Mouse (Mus musculus): ENCODE data around the gene Fchsd2. TPM values are rescaled to one million over a fixed set of nuclear protein-coding genes. Genes with fewer than 3 reads are reported as not detected.
A peak's percentile ranks its signal among the peaks of the same experiment; 100 is the strongest.

Gene Fchsd2
- polyA plus RNA-seq, 1 experiment from 2014 or later: 43.9 TPM

GRCm38 (mm10) chr7:101287820-101288219 is 195.2 kb downstream of the Fchsd2 start:
- 89% methylated on average over 2 of the region's 2 CpGs for WGBS (ENCODE audit: missing documents)
- Histone ChIP-seq H3K79me2 (ENCODE audit: inconsistent target) (no peaks in the 10 kb centered on the region), H3K4me3 (ENCODE audit: inconsistent target) (no peak overlapping the region), H3K27ac (no peak overlapping the region), H3K36me3 (ENCODE audit: inconsistent target) (peaks cover 25% of the 10 kb centered on the region; the same call in 1 of the 2 replicates)

GRCm38 (mm10) chr7:101288436-101288835 is 195.8 kb downstream of the Fchsd2 start:
- 76% methylated on average over 4 of the region's 4 CpGs for WGBS (ENCODE audit: missing documents)
- no peak overlapping the region for H3K4me3 ChIP-seq (ENCODE audit: inconsistent target)
- peaks cover 20% of the 10 kb centered on the region; the same call in 1 of the 2 replicates for H3K36me3 ChIP-seq (ENCODE audit: inconsistent target)
- H3K79me2 ChIP-seq (ENCODE audit: inconsistent target): no peaks in the 10 kb centered on the region
- H3K27ac ChIP-seq: no peak overlapping the region

DNA sequence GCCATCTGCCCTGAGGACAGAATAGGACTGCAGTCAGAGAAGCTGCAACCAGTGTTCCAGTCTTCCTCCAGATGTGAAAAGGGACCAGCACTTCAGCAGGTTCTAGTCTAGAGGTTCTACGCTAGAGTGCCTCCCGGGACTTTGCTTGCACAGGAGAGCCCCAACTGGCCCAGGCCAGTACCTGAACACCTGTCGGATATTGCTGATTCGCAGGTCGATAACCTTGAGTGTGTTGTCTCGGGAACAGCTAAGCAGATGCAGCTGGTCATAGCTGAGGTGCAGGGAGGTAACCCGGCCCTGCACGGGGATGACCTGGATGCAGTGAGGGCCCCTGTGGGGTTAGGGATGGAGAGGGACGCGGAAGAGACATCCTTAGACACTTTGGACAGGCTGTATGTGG is 197.7 kb downstream of the Fchsd2 start:
- peaks cover 18% of the 10 kb centered on the region; the same call in 1 of the 2 replicates for H3K36me3 ChIP-seq (ENCODE audit: inconsistent target)
- H3K4me3 ChIP-seq (ENCODE audit: inconsistent target): no peak overlapping the region
- H3K27ac ChIP-seq: no peak overlapping the region
- no peaks in the 10 kb centered on the region for H3K79me2 ChIP-seq (ENCODE audit: inconsistent target)
- 91% methylated on average over 10 of the region's 10 CpGs for whole genome bisulfite sequencing (ENCODE audit: missing documents)

GRCm38 (mm10) chr7:101291211-101291610 is 198.5 kb downstream of the Fchsd2 start:
- peaks cover 23% of the 10 kb centered on the region; the same call in 1 of the 2 replicates for H3K36me3 ChIP-seq (ENCODE audit: inconsistent target)
- H3K4me3 ChIP-seq (ENCODE audit: inconsistent target): no peak overlapping the region
- no peak overlapping the region for H3K27ac ChIP-seq
- no peaks in the 10 kb centered on the region for H3K79me2 ChIP-seq (ENCODE audit: inconsistent target)
- WGBS (ENCODE audit: missing documents): 93% methylated on average over 5 of the region's 5 CpGs

- 94% methylated on average over 5 of the region's 8 CpGs for WGBS (ENCODE audit: missing documents)
- H3K79me2 ChIP-seq (ENCODE audit: inconsistent target): no peaks in the 10 kb centered on the region
- H3K27ac ChIP-seq: no peak overlapping the region
- no peak overlapping the region for H3K4me3 ChIP-seq (ENCODE audit: inconsistent target)
- H3K36me3 ChIP-seq (ENCODE audit: inconsistent target): peaks cover 23% of the 10 kb centered on the region; the same call in 1 of the 2 replicates
Observed at GRCm38 (mm10) chr7:101291641-101292040, 199.0 kb downstream of the Fchsd2 start.

- no peak overlapping the region for H3K27ac ChIP-seq
- H3K36me3 ChIP-seq (ENCODE audit: inconsistent target): peaks cover 23% of the 10 kb centered on the region; the same call in 1 of the 2 replicates
- H3K79me2 ChIP-seq (ENCODE audit: inconsistent target): no peaks in the 10 kb centered on the region
- WGBS (ENCODE audit: missing documents): 86% methylated on average over 1 of the region's 4 CpGs
- H3K4me3 ChIP-seq (ENCODE audit: inconsistent target): no peak overlapping the region
Observed at GRCm38 (mm10) chr7:101292086-101292485, 199.4 kb downstream of the Fchsd2 start.

- WGBS (ENCODE audit: missing documents): 91% methylated on average over 1 of the region's 1 CpGs
Observed at GRCm38 (mm10) chr7:101292696-101293095, 200.0 kb downstream of the Fchsd2 start.

DNA sequence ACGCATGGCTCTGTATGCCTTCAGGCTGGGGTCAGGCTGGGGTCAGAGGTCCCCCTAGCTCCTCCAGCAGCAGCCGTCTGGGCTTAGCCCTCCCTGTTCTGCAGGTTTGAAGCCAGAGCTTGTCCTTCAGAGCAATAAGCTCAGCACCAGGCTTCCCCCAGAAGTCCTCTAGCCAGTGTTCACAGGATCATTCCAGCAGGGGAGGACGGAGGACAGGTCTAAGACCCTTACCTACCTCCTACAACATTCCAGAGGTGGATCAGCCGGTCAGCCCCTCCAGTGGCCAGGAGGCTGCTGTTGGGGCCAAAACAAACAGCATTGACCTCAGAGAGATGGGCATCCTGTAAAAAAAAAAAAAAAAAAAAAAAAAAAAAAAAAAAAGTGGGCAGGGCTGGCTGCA is 200.5 kb downstream of the Fchsd2 start:
- H3K27ac ChIP-seq: no peak overlapping the region
- H3K79me2 ChIP-seq (ENCODE audit: inconsistent target): no peaks in the 10 kb centered on the region
- no peak overlapping the region for H3K4me3 ChIP-seq (ENCODE audit: inconsistent target)
- 97% methylated on average over 4 of the region's 4 CpGs for WGBS (ENCODE audit: missing documents)
- peaks cover 19% of the 10 kb centered on the region; the same call in 1 of the 2 replicates for H3K36me3 ChIP-seq (ENCODE audit: inconsistent target)

More at GRCm38 (mm10) chr7:101292696-101293095, 200.0 kb downstream of the Fchsd2 start:
- Histone ChIP-seq H3K79me2 (ENCODE audit: inconsistent target) (no peaks in the 10 kb centered on the region), H3K36me3 (ENCODE audit: inconsistent target) (peaks cover 21% of the 10 kb centered on the region; the same call in 1 of the 2 replicates), H3K4me3 (ENCODE audit: inconsistent target) (no peak overlapping the region), H3K27ac (no peak overlapping the region)

GRCm38 (mm10) chr7:101293611-101294010 is 200.9 kb downstream of the Fchsd2 start:
- Histone ChIP-seq H3K27ac (no peak overlapping the region), H3K79me2 (ENCODE audit: inconsistent target) (no peaks in the 10 kb centered on the region), H3K4me3 (ENCODE audit: inconsistent target) (no peak overlapping the region), H3K36me3 (ENCODE audit: inconsistent target) (peaks cover 19% of the 10 kb centered on the region; the same call in 1 of the 2 replicates)
- 85% methylated on average over 4 of the region's 4 CpGs for WGBS (ENCODE audit: missing documents)

DNA sequence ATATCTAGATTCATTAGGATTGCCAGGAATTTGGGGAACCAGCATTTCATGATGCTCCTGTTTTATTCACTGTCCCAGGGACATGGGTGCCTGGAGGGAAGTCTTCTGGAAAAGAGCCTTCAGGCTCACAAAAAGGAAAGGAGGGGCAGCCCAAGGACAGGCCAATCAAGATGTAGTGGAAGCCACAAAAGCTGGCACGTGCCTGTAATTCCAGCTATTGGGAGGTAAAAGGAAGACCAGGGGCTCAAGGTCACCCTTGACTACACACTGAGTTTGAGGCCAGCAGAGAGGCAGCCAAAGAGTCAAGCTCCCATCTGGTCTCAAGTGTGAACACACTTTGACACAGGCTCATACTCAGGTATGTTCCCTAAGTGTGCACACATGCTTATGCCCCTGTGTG is 202.8 kb downstream of the Fchsd2 start:
- 91% methylated on average over 1 of the region's 1 CpGs for WGBS (ENCODE audit: missing documents)
- peaks cover 17% of the 10 kb centered on the region; the same call in 1 of the 2 replicates for H3K79me2 ChIP-seq (ENCODE audit: inconsistent target)
- peaks cover 11% of the 10 kb centered on the region; the same call in 1 of the 2 replicates for H3K36me3 ChIP-seq (ENCODE audit: inconsistent target)
- no peak overlapping the region for H3K27ac ChIP-seq
- no peak overlapping the region for H3K4me3 ChIP-seq (ENCODE audit: inconsistent target)

GRCm38 (mm10) chr7:101296252-101297022 is 203.8 kb downstream of the Fchsd2 start:
- H3K36me3 ChIP-seq (ENCODE audit: inconsistent target): peaks cover 6% of the 10 kb centered on the region; the same call in 1 of the 2 replicates
- H3K4me3 ChIP-seq (ENCODE audit: inconsistent target): no peak overlapping the region
- H3K27ac ChIP-seq: no peak overlapping the region
- 53% methylated on average over 35 of the region's 35 CpGs for WGBS (ENCODE audit: missing documents)
- H3K79me2 ChIP-seq (ENCODE audit: inconsistent target): peaks cover 23% of the 10 kb centered on the region; the same call in 1 of the 2 replicates

DNA sequence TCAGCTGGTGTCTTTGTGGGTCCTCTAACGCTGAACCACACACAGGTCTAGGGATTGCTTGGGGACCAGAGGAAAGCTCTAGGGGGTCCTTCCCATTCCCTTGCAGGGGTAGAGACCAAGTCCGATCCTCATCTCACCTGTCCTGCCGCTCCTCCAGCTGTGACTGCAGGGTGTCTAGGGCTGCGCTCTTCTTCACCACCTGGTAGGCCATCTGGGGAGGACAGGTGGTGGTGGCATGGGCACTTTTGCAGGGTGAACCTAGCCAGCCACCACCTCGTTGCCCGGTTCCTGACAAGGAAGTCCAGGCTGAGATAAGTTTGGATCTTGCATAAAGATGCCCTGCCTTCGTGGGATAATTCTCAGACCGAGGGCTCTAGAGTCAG is 204.4 kb downstream of the Fchsd2 start:
- Histone ChIP-seq H3K27ac (no peak overlapping the region), H3K79me2 (ENCODE audit: inconsistent target) (peaks cover 23% of the 10 kb centered on the region; the same call in 1 of the 2 replicates), H3K36me3 (ENCODE audit: inconsistent target) (peaks cover 6% of the 10 kb centered on the region; the same call in 1 of the 2 replicates), H3K4me3 (ENCODE audit: inconsistent target) (no peak overlapping the region)
- 68% methylated on average over 8 of the region's 8 CpGs for WGBS (ENCODE audit: missing documents)

DNA sequence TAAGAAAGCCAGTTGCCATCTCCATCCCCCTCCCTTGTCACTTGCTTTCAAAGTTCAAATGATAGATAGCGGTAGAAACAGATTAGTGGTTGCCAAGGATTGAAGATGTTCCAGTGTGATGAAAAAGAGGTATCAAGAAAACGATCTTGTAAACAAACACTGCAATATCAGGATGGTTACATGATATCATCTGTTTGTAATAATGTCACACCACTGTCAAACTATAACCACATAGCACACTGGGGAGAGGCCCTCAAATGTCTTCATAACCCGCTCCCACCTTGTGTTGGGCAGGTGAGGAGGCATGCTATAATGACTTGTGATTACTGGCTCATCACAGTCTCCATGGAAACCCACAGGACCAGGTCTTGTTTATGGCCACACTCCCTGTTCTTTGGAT is 205.7 kb downstream of the Fchsd2 start:
- H3K79me2 ChIP-seq (ENCODE audit: inconsistent target): peaks cover 23% of the 10 kb centered on the region; the same call in 1 of the 2 replicates
- no peak overlapping the region for H3K4me3 ChIP-seq (ENCODE audit: inconsistent target)
- no peak overlapping the region for H3K27ac ChIP-seq
- peaks cover 6% of the 10 kb centered on the region; the same call in 1 of the 2 replicates for H3K36me3 ChIP-seq (ENCODE audit: inconsistent target)
- WGBS (ENCODE audit: missing documents): 81% methylated on average over 3 of the region's 3 CpGs

DNA sequence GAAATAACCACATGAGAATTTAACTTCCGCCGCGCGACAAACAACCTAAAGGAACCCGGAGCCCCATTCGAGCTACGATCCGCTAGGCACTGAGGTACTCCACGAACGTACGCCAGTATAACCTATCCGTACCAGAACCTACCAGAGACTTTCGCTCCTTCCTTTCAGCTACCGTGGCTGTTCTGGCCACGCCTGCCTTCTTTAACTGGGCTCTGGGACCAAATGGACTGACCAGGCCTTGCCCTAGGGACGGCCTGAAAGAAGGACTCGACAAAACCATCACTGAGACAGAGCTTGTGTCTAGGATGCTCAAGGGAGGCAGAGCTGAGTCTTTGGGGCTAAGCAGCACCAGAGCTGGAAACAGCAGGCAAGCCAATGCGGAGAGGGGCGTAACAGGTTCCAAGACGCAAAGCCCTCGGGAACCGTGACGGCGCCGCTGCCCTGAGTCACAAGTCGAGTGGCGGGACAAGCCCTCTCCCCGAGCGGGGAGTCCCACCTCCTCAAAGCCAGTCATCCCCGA is 208.8 kb downstream of the Fchsd2 start:
- peak overlapping the region; percentile 41 for H3K27ac ChIP-seq
- H3K79me2 ChIP-seq (ENCODE audit: inconsistent target): peaks cover 23% of the 10 kb centered on the region; the same call in 1 of the 2 replicates
- WGBS (ENCODE audit: missing documents): under 1% methylated on average over 29 of the region's 30 CpGs
- H3K4me3 ChIP-seq (ENCODE audit: inconsistent target): peak overlapping the region; percentile 81
- H3K36me3 ChIP-seq (ENCODE audit: inconsistent target): no peaks in the 10 kb centered on the region

Measured in macrophage (primary cell).